Mouse (Mus musculus): ENCODE results near the gene Prm3.

DNA sequence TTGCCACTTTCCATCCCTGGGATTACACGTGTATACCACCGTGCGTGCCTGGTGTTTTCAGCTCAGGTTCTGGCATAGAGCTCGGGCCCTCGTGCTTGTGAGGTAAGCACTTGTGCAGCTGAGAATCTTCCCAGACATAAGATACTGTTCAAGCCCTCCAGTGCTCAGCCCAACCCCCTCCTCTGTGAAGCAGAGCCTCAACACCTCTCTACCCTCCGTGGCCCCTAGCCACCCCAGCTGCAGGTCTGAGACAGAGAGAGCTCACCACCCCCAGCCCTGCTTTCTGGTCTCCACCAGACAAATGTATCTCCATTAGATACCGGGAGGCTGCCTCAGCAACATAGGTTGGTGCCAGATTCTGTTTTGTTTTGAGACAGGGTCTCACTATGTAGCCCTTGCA, 41.5 kb downstream of the Prm3 start:
- TF ChIP-seq POLR2A (IDR thresholded peaks at IDR 0.05; ENCODE audit: low read depth, low read length) (no peak), CTCF (IDR thresholded peaks at IDR 0.05; ENCODE audit: borderline replicate concordance, insufficient read depth, low read length) (no peak)

Data from embryonic fibroblast, embryonic 13.5 days (primary cell).